Mouse (Mus musculus) lung, adult 2 months (tissue): ENCODE results near the gene Xxylt1.

Source experiments
- CTCF ChIP-seq: fragments of 200-500 bp; IDR thresholded peaks from 2 replicates; pipeline ENCODE4 v1.5.1; 2011; ENCODE audit warnings: mild to moderate bottlenecking, low read length, control low read depth; ENCODE audit not compliant: insufficient read depth
- POLR2A ChIP-seq: fragments of 200-500 bp; IDR thresholded peaks from 2 replicates; pipeline ENCODE4 v1.6.1; 2011; ENCODE audit warnings: low read depth, mild to moderate bottlenecking, control low read depth, low read length, borderline replicate concordance; ENCODE audit errors: extremely low read depth

- TF ChIP-seq POLR2A = no peak
- TF ChIP-seq CTCF = no peak
These were observed 82.5 kb downstream of the Xxylt1 start for GRCm38 (mm10) chr16:30998711-30999110.
